Mouse (Mus musculus): ENCODE measurements around the gene Spin2-ps6. TPM values are rescaled to one million over a fixed set of nuclear protein-coding genes. Genes with fewer than 3 reads are reported as not detected.
"Not testable (repeated sequence)": the region's sequence is repeated elsewhere in the genome, so short reads cannot be mapped to it uniquely, and the experiment has no call there.

Spin2-ps6 gene
- total RNA-seq (2021), result not detected

DNA sequence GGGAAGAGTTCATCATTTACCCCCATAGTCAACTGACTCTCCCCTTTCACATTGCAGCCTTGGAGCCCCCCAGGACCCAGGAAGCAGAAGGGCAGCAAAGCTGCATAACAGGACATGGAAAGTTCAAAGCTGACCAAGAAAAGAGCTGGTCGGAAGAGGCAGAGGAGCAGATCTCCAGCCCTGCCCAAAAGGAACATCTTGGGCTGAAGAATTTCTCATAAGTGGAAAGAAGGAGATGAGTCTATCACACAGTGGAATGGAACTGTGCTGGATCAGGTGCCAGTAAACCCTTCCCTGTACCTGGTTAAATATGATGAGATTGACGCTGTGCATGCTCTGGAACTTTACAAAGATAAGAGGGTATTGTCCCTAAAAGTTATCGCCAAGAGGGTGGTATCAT is at the start of gene Spin2-ps6:
Spin2-ps6 (plus strand) TSS at position 301 of the 400 bp plus-strand sequence.
- DNase-seq (ENCODE audit: low spot score); intact Hi-C loops (cut with DNase I): not testable (repeated sequence)

Other genes starting within 250 kb of the Spin2-ps6 start
- gene Btbd35f12, start 78.5 kb downstream of the Spin2-ps6 start, total RNA-seq (2021), result not detected

All from heart, postnatal 25 days (tissue).